Mouse (Mus musculus): Measurements from ENCODE around the gene Topaz1.

Gene Topaz1

GRCm38 (mm10) chr9:122747060-122747459 lies at the start of gene Topaz1:
TSS of gene Topaz1 (plus strand) at chr9:122747346.
- no peak for DNase-seq (ENCODE audit: low read depth, low spot score)

DNA sequence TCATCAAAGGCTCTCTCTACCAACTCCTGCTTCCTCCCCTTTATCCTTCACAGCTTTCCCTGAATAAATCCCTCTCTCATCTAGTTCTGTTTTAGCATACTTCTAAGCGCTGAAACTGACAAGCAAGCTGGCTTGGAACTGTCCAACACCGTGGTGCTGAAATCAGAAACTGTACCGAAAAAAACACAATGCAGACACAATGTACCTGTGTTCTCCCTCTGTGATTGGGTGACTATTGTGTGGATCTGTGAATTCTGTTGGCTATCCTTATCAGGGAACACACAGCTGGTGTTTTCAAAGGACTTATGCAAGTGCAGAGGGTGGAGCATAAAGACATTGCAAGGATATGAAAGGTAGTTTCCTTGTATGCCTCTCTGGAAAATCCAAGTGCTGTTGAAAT lies 45.3 kb upstream of the Topaz1 start:
- DNase-seq (ENCODE audit: low read depth, low spot score): no peak

GRCm38 (mm10) chr9:122713836-122714235 lies 33.3 kb upstream of the Topaz1 start:
- no peak for DNase-seq (ENCODE audit: low read depth, low spot score)

- DNase-seq (ENCODE audit: low read depth, low spot score): no peak
These were observed 32.1 kb upstream of the Topaz1 start for GRCm38 (mm10) chr9:122715046-122715445.

- DNase-seq (ENCODE audit: low read depth, low spot score): no peak
These were observed 30.8 kb upstream of the Topaz1 start for GRCm38 (mm10) chr9:122716131-122716921.

DNA sequence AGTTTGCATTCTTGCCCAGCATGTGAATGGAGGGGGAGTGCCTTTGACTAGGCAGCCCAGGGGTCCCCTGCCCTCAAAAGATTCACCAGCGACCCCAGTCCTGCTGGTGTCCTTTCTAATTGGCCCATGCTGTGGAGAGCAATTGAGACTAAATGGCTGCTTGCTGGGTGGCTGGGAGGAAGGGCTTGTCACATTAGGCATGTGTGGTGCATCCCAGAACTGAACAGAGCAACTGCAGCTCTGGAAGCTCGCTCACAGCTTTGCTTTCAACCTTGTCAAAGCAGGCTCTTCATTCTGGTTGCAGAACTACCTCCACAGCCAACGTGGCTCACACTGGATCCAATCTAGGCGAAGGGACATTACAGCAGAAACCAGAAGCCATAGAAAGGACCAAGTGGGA lies 24.9 kb upstream of the Topaz1 start:
- DNase-seq (ENCODE audit: low read depth, low spot score): no peak

GRCm38 (mm10) chr9:122725046-122725765 lies 21.9 kb upstream of the Topaz1 start:
- no peak for DNase-seq (ENCODE audit: low read depth, low spot score)

DNA sequence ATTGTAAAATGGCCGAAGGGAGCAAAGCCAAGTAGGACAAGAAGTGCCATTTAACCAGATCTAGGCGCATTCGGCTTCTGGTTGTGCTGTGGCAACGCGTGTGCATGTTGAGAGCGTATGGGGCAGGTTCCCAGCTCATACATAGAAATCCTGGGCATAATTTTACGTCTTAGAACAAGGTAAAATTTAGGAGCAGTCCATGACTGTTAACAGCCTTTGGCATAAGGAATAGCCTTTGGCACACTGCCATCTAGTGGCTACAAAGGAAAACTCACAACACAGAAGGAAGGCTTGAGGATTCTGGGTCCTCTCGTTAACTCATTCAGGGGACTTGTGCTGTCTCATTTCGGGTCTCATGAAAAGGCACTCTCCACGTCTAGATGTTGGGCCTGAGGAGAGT lies 17.6 kb upstream of the Topaz1 start:
- peak; percentile 36 for DNase-seq (ENCODE audit: low read depth, low spot score)

- DNase-seq (ENCODE audit: low read depth, low spot score): no peak
These were observed 14.9 kb upstream of the Topaz1 start for GRCm38 (mm10) chr9:122732126-122732810.

DNA sequence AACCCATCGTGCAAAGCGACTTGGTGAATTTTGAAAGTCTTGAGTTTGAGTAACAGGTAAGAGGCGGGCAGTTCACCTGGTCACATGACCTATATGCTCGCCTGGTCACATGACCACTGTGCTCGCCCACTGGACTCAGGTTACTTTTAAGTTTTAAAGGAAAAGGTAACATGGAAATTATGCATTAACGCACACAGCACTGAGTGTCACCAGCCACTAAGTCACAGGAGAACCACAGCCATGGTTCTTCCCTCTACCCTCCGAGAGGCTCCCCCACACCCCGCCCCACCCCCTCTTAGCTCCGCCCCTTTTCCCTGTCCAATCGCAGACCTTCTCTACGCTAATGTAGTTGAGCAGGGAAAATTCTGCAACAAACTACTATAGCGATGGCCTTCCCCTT lies 13.9 kb upstream of the Topaz1 start:
- DNase-seq (ENCODE audit: low read depth, low spot score): no peak

DNA sequence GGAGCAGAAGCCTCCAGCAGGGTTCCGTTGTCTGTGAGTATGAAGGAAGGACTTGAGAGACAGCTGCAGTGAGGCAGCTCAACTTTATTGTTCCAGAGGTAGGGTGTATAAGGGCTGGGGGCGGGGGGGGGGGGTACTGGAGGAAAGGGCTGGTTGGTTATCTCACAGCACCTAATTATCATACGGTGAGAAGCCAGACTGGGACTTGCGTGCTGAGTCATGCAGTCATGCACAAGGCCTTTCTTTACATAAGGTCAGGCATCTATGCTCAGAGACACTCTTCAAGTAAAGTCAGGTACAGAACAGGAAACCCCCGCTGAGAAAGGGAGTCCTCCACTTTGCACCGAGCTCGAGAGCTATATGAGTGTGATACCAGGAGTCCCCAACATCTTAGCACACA lies 12.2 kb upstream of the Topaz1 start:
- no peak for DNase-seq (ENCODE audit: low read depth, low spot score)

DNA sequence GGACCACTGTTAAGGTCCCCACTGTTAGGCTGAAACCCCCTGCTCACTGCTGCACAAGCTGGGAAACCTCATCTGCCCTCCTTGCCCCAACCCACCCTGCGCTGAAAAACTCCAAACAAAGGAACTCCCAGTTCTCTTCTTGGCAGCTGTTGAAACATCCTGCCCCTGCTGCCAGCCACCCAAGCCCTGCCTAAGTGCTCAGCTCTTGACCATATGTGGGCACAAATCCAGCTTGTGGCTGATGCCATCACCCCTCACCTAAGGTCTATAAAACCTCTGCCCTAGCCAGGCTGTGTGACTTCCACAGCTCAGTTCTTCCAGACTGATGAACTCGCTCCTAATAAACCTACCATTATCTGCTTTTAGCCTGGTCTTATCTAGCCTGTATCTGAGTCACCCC lies 11.1 kb upstream of the Topaz1 start:
- no peak for DNase-seq (ENCODE audit: low read depth, low spot score)

GRCm38 (mm10) chr9:122736742-122737141 lies 10.4 kb upstream of the Topaz1 start:
- peak; percentile 54 for DNase-seq (ENCODE audit: low read depth, low spot score)

DNA sequence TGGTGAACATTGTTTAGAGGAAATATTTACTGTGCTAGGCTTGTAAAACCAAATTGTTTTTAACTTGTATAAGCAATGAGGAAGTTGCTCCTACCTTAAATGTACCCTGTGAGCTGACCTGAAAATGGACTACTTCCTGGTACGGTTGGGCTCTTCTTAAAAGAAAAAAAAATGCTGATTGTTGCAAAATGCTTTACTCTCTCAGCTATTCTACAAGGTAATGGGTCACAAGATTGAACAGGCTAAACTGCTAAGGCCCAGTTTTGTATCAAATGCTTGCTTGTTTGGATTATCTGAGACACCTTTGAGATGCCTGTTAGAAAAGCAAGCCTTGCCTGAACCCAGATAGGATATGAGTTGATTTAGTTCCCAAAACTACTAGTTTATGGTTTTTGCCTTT lies 1.3 kb upstream of the Topaz1 start:
- DNase-seq (ENCODE audit: low read depth, low spot score): no peak

GRCm38 (mm10) chr9:122757614-122758013 lies 10.5 kb downstream of the Topaz1 start:
- no peak for DNase-seq (ENCODE audit: low read depth, low spot score)

DNA sequence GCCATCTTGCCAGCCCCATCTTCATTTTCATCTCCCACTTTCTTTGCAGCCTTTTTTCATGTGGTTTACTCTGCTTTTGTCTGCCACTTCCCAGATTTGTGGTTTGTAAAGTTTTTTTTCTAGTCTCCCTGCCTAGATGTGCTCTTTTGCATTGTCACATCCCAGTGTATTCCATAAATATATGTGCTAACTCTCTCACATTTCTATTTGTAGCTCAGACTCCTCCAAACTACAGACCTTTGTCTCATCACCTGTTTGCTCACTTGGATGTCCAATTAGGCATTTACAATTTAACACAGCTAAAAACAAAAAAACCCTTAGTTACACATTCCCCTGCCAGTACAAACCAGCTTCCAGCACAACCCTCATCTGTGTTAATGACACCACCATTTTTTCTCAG lies 13.0 kb downstream of the Topaz1 start:
- DNase-seq (ENCODE audit: low read depth, low spot score): no peak

DNA sequence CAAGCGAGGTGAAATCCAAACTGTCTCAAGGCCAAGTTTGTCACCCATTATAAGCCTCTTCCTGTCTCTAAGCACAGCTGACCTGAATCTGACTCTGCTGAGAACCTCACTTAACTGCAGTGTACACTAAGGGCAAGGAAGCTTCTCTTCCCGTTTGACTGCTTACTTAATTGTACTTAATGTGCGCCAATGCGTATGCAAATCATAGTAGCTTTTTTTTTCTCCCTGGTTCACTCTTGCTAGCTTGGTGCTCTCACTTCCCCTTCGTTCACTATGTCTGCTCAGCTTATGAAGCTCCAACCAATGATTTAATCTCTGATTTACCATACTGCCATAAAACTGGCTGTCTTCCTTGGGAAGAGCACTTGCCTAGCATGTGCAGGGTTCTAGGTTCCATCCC lies 38.1 kb downstream of the Topaz1 start:
- DNase-seq (ENCODE audit: low read depth, low spot score): no peak

GRCm38 (mm10) chr9:122786534-122786933 lies 39.4 kb downstream of the Topaz1 start:
- no peak for DNase-seq (ENCODE audit: low read depth, low spot score)

DNA sequence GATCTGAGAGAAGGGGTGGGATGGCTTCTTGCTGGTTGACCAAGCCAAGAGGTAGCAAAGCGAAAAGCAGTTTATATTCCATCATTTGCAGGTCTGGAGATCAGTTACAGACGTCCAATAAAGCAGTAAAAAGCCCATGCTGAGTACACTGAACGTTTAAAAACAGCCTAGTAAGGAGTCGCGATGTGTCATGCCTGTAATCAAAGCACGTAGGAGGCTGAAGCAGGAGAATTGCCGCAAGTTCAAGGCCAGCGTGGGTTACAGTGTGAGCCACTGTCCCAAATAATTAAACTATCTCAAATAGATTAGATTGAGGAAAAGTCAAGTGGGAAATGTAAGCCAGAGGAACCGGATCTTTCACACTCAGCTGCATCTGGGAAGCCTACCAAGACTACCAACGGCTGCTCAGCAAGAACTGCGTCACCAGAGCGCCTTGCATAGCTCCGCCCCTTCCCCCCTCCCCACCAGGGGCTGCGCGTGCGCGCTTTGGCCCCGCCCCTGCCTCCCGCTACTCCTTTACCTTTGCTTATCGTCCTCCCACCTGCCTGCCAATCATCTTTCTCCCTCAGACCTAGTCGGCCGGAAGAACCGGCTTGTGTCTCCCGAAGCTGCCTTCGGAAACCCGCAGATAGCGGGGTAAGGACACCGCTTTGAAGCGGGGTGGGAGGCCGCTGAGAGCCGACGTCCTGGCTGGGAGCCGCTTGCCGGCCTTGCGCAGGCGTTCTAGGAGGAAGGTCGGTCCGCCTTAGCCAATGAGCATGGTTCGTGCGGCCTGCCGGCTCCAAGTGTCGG lies 58.1 kb downstream of the Topaz1 start, which contains the start of gene Tcaim:
Gene Tcaim, plus strand, starts transcription at position 487 of the 792 bp plus-strand sequence.
- DNase-seq (ENCODE audit: low read depth, low spot score): peak; percentile 96

DNA sequence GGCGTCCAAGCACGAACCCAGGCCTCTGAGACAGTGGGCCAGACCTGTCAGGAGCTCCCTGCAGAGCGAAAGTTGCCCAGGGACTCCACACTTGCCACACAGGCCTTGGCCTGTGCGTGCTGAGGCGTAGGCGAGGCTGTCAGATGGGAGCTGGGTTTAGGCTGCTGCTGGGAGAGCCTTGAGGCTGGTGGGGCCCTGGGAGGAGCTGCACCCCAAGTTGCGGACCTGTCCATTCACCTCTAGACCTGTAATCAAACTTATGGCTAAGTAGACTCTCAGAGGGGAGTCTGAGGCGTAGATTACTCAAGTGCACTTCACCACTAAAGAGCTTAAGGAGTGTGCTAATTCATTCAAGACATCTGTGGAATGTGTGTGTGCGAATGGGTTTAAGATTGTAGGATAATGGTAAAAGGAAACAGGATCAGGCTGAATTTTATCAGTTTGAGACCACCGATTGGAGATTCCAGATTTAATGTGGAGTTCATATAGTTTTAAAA lies 58.7 kb downstream of the Topaz1 start:
- no peak for DNase-seq (ENCODE audit: low read depth, low spot score)

DNA sequence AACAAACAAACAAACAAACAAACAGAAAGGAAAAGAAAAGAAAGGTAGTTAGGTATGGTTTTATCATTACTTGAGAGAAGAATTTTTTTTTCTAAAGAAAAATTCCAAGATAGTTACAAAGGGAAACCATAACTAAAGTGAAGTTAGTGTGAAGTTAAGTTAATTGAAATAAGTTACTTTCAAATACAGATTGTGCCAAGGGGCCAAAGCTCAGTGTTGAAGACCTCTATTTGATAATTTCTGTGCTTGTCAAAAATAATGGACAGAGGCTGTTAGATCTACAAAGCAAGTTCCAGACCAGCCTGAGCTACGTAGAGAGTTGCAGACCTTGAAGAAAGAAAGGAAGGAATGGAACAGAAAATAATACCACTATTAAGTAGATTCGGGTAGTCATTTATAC lies 60.0 kb downstream of the Topaz1 start:
- DNase-seq (ENCODE audit: low read depth, low spot score): no peak

All from CD4-positive helper T cell, adult 2 months (primary cell).